Mouse (Mus musculus) testis, adult 2 months (tissue): ENCODE results near the gene Pnrc2. TPM values are rescaled to one million over a fixed set of nuclear protein-coding genes. Genes with fewer than 3 reads are reported as not detected.

Source experiments
- H3K27ac ChIP-seq: fragments of 200-500 bp; 2 replicates; pipeline ENCODE4 v1.5.1; 2012; ENCODE audit warnings: low read depth, low read length; ENCODE audit not compliant: control insufficient read depth, insufficient read depth
- H3K27me3 ChIP-seq: fragments of 200-500 bp; 2 replicates; pipeline ENCODE4 v1.6.1; 2012; ENCODE audit warnings: mild to moderate bottlenecking, low read length, moderate library complexity; ENCODE audit not compliant: control insufficient read depth, insufficient read depth
- H3K36me3 ChIP-seq: fragments of 200-500 bp; 2 replicates; pipeline ENCODE4 v1.6.1; 2012; ENCODE audit warnings: mild to moderate bottlenecking, low read length; ENCODE audit not compliant: control insufficient read depth, insufficient read depth
- H3K4me1 ChIP-seq: fragments of 200-500 bp; 2 replicates; pipeline ENCODE4 v1.6.1; 2012; ENCODE audit warnings: low read length; ENCODE audit not compliant: control insufficient read depth, insufficient read depth
- H3K4me3 ChIP-seq: fragments of 200-500 bp; 2 replicates; pipeline ENCODE4 v1.5.1; 2012; ENCODE audit warnings: low read depth, mild to moderate bottlenecking, low read length, moderate library complexity, mixed read lengths; ENCODE audit not compliant: control insufficient read depth
- CTCF ChIP-seq: fragments of 200-500 bp; IDR thresholded peaks from 2 replicates; pipeline ENCODE4 v1.5.1; 2012; ENCODE audit warnings: low read depth, mild to moderate bottlenecking, inconsistent platforms, low read length, moderate library complexity; ENCODE audit not compliant: control insufficient read depth, insufficient read depth, insufficient replicate concordance
- POLR2A ChIP-seq: fragments of 200-500 bp; IDR thresholded peaks from 2 replicates; pipeline ENCODE4 v1.6.1; 2012; ENCODE audit warnings: low read depth, mild to moderate bottlenecking, inconsistent platforms, low read length, moderate library complexity; ENCODE audit not compliant: control insufficient read depth
- polyA plus RNA-seq: library from polyadenylated mRNA; depleted of rRNA; stranded (reverse); fragments of >200 nt; gene quantifications from 2 replicates; pipeline ENCODE4 v1.2.3, GENCODE M21; 2012; rRNA removed

Pnrc2 gene
- polyA plus RNA-seq, 1 experiment: 6.4 TPM

- H3K36me3 ChIP-seq: no peaks in the 10 kb centered on the region
- no peak overlapping the region for H3K4me3 ChIP-seq
- no peak for TF ChIP-seq CTCF
- TF ChIP-seq POLR2A: no peak
- no peaks in the 10 kb centered on the region for H3K27me3 ChIP-seq
- no peak overlapping the region for H3K27ac ChIP-seq
- peaks cover 13% of the 10 kb centered on the region for H3K4me1 ChIP-seq
These were observed 39.4 kb downstream of the Pnrc2 start for GRCm38 (mm10) chr4:135834124-135834717.

GRCm38 (mm10) chr4:135833301-135834123 is 40.1 kb downstream of the Pnrc2 start:
- H3K4me3 ChIP-seq: no peak overlapping the region
- TF ChIP-seq CTCF (no peak), POLR2A (no peak)
- H3K27ac ChIP-seq: peak overlapping the region; percentile 18; the same call in 1 of the 2 replicates
- H3K36me3 ChIP-seq: no peaks in the 10 kb centered on the region
- peaks cover 12% of the 10 kb centered on the region for H3K4me1 ChIP-seq
- H3K27me3 ChIP-seq: no peaks in the 10 kb centered on the region

GRCm38 (mm10) chr4:135832070-135832469 is 41.6 kb downstream of the Pnrc2 start:
- Histone ChIP-seq H3K27me3 (no peaks in the 10 kb centered on the region), H3K4me3 (no peak overlapping the region), H3K27ac (peak overlapping the region; percentile 89), H3K36me3 (no peaks in the 10 kb centered on the region), H3K4me1 (peaks cover 14% of the 10 kb centered on the region)
- TF ChIP-seq CTCF (no peak), POLR2A (no peak)

- Histone ChIP-seq H3K36me3 (no peaks in the 10 kb centered on the region), H3K4me1 (peaks cover 10% of the 10 kb centered on the region), H3K27me3 (no peaks in the 10 kb centered on the region), H3K4me3 (peak overlapping the region; percentile 84), H3K27ac (peak overlapping the region; percentile 75)
- no peak for TF ChIP-seq CTCF
- peak; percentile 47 for TF ChIP-seq POLR2A
These were observed 45.2 kb downstream of the Pnrc2 start for GRCm38 (mm10) chr4:135828491-135828890.

GRCm38 (mm10) chr4:135824254-135824653 is 49.4 kb downstream of the Pnrc2 start:
- no peak overlapping the region for H3K4me3 ChIP-seq
- no peaks in the 10 kb centered on the region for H3K27me3 ChIP-seq
- no peak overlapping the region for H3K27ac ChIP-seq
- TF ChIP-seq POLR2A: no peak
- no peak for TF ChIP-seq CTCF
- H3K4me1 ChIP-seq: peaks cover 12% of the 10 kb centered on the region
- no peaks in the 10 kb centered on the region for H3K36me3 ChIP-seq

GRCm38 (mm10) chr4:135823298-135823697 is 50.4 kb downstream of the Pnrc2 start:
- Histone ChIP-seq H3K27ac (no peak overlapping the region), H3K36me3 (no peaks in the 10 kb centered on the region), H3K4me1 (peaks cover 4% of the 10 kb centered on the region), H3K4me3 (no peak overlapping the region), H3K27me3 (no peaks in the 10 kb centered on the region)
- TF ChIP-seq POLR2A: no peak
- peak; percentile 10; the same call in 1 of the 2 replicates for TF ChIP-seq CTCF

- Histone ChIP-seq H3K36me3 (no peaks in the 10 kb centered on the region), H3K27me3 (no peaks in the 10 kb centered on the region), H3K4me3 (peak overlapping the region; percentile 81), H3K4me1 (peaks cover 2% of the 10 kb centered on the region; the same call in 1 of the 2 replicates), H3K27ac (0 out of 2 replicates have a peak overlapping the region, but pooled peaks have one; percentile 35)
- TF ChIP-seq CTCF: no peak
- peak; percentile 65; the same call in 1 of the 2 replicates for TF ChIP-seq POLR2A
These were observed 51.9 kb downstream of the Pnrc2 start for GRCm38 (mm10) chr4:135821772-135822171.

Other genes with a start within 250 kb of the Pnrc2 start
- 0.43 and 0.67 TPM in 2 replicates for gene Ifnlr1, start 187.6 kb downstream of the Pnrc2 start, polyA plus RNA-seq
- 0.17 TPM in 1 of 2 replicates, not detected in the other for gene Il22ra1, start 145.7 kb downstream of the Pnrc2 start, polyA plus RNA-seq
- 0.45 and 0.47 TPM in 2 replicates for gene Myom3, start 114.1 kb downstream of the Pnrc2 start, polyA plus RNA-seq
- 72.8 and 76.8 TPM in 2 replicates for gene Srsf10, start 18.1 kb downstream of the Pnrc2 start, polyA plus RNA-seq
- gene Cnr2, start 21.5 kb upstream of the Pnrc2 start, polyA plus RNA-seq: 0.38 and 0.51 TPM in 2 replicates
- gene Fuca1, start 46.9 kb upstream of the Pnrc2 start, polyA plus RNA-seq: 76.9 and 84.0 TPM in 2 replicates
- gene Hmgcl, start 72.6 kb upstream of the Pnrc2 start, polyA plus RNA-seq: 10.2 and 11.6 TPM in 2 replicates
- gene Gale, start 89.9 kb upstream of the Pnrc2 start, polyA plus RNA-seq: 8.9 and 10.8 TPM in 2 replicates
- 24.6 and 26.7 TPM in 2 replicates for gene Lypla2, start 98.8 kb upstream of the Pnrc2 start, polyA plus RNA-seq
- 56.1 and 60.7 TPM in 2 replicates for gene Pithd1, start 113.4 kb upstream of the Pnrc2 start, polyA plus RNA-seq
- 12.0 and 14.1 TPM in 2 replicates for gene Eloa, start 147.9 kb upstream of the Pnrc2 start, polyA plus RNA-seq
- 212 and 241 TPM in 2 replicates for gene Rpl11, start 179.6 kb upstream of the Pnrc2 start, polyA plus RNA-seq